Mouse (Mus musculus) liver, embryonic 14.5 days (tissue): ENCODE measurements around the gene Dixdc1. TPM values are rescaled to one million over a fixed set of nuclear protein-coding genes. Genes with fewer than 3 reads are reported as not detected.

ENCODE experiments used
- ATAC-seq: fragments of 200-750 bp; cut with Nextera tagmentation; 2 replicates; pipeline ENCODE4 v1.8.0; 2017; ENCODE audit warnings: moderate number of reproducible peaks, mild to moderate bottlenecking, moderate library complexity; ENCODE audit not compliant: insufficient read depth
- DNase-seq, 3 experiments: peaks; one replicate each; pipeline ENCODE4 v3.0.0-alpha.2; 2012 to 2013; ENCODE audit warnings: low read depth in 3 of 3, low spot score in 3 of 3
- H3K27ac ChIP-seq: fragments of 300-500 bp; sonication (generic); 2 replicates; pipeline ENCODE4 v1.5.1; 2014; ENCODE audit warnings: moderate library complexity, mild to moderate bottlenecking, control low read depth, inconsistent platforms
- H3K27me3 ChIP-seq: fragments of 300-500 bp; sonication (generic); 2 replicates; pipeline ENCODE4 v1.6.1; 2014; ENCODE audit warnings: mild to moderate bottlenecking, low read length, moderate library complexity; ENCODE audit not compliant: control insufficient read depth, insufficient read depth
- H3K36me3 ChIP-seq: fragments of 300-500 bp; sonication (generic); replicated peaks from 2 replicates; pipeline ENCODE4 v1.6.1; 2014; ENCODE audit warnings: low read depth; ENCODE audit not compliant: control insufficient read depth, insufficient read depth
- H3K4me1 ChIP-seq, 2 experiments: fragments of 200-500 bp in 1 of 2; fragments of 300-500 bp in 1 of 2; sonication (generic) in 1 of 2; replicated peaks; 2 replicates each; pipeline ENCODE4 v1.6.1; 2012 to 2014; ENCODE audit warnings: antibody characterized with exemption in 1 of 2, inconsistent platforms in 1 of 2, low read length in 1 of 2; ENCODE audit not compliant: control insufficient read depth in 2 of 2, insufficient read depth in 2 of 2
- H3K4me2 ChIP-seq: fragments of 300-500 bp; sonication (generic); 2 replicates; pipeline ENCODE4 v1.6.1; 2014; ENCODE audit warnings: low read depth, mild to moderate bottlenecking, control low read depth, moderate library complexity
- H3K4me3 ChIP-seq, 2 experiments: fragments of 200-500 bp in 1 of 2; fragments of 300-500 bp in 1 of 2; sonication (generic) in 1 of 2; 2 replicates each; pipeline ENCODE4 v1.5.1; 2012 to 2014; ENCODE audit warnings: low read depth in 2 of 2, low read length in 2 of 2, mild to moderate bottlenecking in 2 of 2, control low read depth in 1 of 2, inconsistent platforms in 1 of 2, moderate library complexity in 1 of 2; ENCODE audit not compliant: insufficient read depth in 1 of 2
- H3K9ac ChIP-seq: fragments of 300-500 bp; sonication (generic); replicated peaks from 2 replicates; pipeline ENCODE4 v1.6.1; 2014; ENCODE audit warnings: mild to moderate bottlenecking, control low read depth, moderate library complexity
- H3K9me3 ChIP-seq: fragments of 300-500 bp; sonication (generic); 2 replicates; pipeline ENCODE4 v1.6.1; 2016; ENCODE audit warnings: low read length, mixed read lengths; ENCODE audit not compliant: control insufficient read depth
- CTCF ChIP-seq: IDR thresholded peaks from 2 replicates; pipeline ENCODE4 v1.5.1; 2016; ENCODE audit warnings: antibody characterized with exemption, low read depth, control low read depth
- EP300 ChIP-seq: IDR thresholded peaks from 2 replicates; pipeline ENCODE4 v1.6.1; 2016; ENCODE audit warnings: antibody characterized with exemption, low read depth
- WGBS: fragments of 180-500 bp; shearing (Covaris S2); extraction: QIAGEN DNeasy Blood & Tissue Kit; methylation state at CpG from one replicate; pipeline ENCODE4 v1.1.7; 2014; ENCODE audit not compliant: insufficient replicate concordance; 5-methylcytosine and 5-hydroxymethylcytosine counted together
- polyA plus RNA-seq, 2 experiments: library from polyadenylated mRNA; depleted of rRNA in 1 of 2; stranded (reverse) in 1 of 2; unstranded in 1 of 2; fragments of >200 nt; fragmentation: Nextera tagmentation in 1 of 2; extraction: Ambion mirVana in 1 of 2; gene quantifications; 2 replicates each; pipeline versions ENCODE4 v1.2.1 to v1.2.3; 2012 to 2014

Dixdc1 gene
- polyA plus RNA-seq, 2 experiments = 0.56 to 0.84 TPM

- WGBS = 4% methylated on average over 17 of the region's 17 CpGs
- Histone ChIP-seq H3K27me3 (no peaks in the 10 kb centered on the region), H3K4me2 (peak overlapping the region; percentile 92), H3K27ac (peak overlapping the region; percentile 74), H3K4me1 (peaks cover 15% of the 10 kb centered on the region in 2 experiments), H3K36me3 (peaks cover 6% of the 10 kb centered on the region), H3K4me3 (peak overlapping the region; percentile 63 to 88), H3K9me3 (no peaks in the 10 kb centered on the region), H3K9ac (peak overlapping the region; percentile 78)
- DNase-seq = no peak
- TF ChIP-seq EP300 (no peak), CTCF (no peak)
- ATAC-seq = peak; percentile 19
Measured at GRCm38 (mm10) chr9:50767531-50768106, 28.3 kb upstream of the Dixdc1 start.

GRCm38 (mm10) chr9:50763331-50763730 is 24.0 kb upstream of the Dixdc1 start:
- DNase-seq = no peak
- H3K4me2 ChIP-seq = no peak overlapping the region

GRCm38 (mm10) chr9:50761520-50762243 is 22.4 kb upstream of the Dixdc1 start:
- Histone ChIP-seq H3K36me3 (no peaks in the 10 kb centered on the region), H3K27me3 (no peaks in the 10 kb centered on the region; the same call in 1 of the 2 replicates), H3K9ac (no peak overlapping the region), H3K27ac (no peak overlapping the region), H3K4me2 (no peak overlapping the region), H3K4me3 (no peak overlapping the region), H3K9me3 (no peaks in the 10 kb centered on the region), H3K4me1 (no peaks in the 10 kb centered on the region)
- 58% methylated on average over 6 of the region's 6 CpGs for WGBS
- DNase-seq (no peak), ATAC-seq (no peak)
- TF ChIP-seq EP300 = no peak
- TF ChIP-seq CTCF = no peak

More at GRCm38 (mm10) chr9:50763331-50763730, 24.0 kb upstream of the Dixdc1 start:
- ATAC-seq = no peak
- Histone ChIP-seq H3K27ac (no peak overlapping the region), H3K36me3 (no peaks in the 10 kb centered on the region), H3K4me3 (no peak overlapping the region), H3K9me3 (no peaks in the 10 kb centered on the region), H3K9ac (no peak overlapping the region), H3K4me1 (peaks cover 3 to 5% of the 10 kb centered on the region in 2 experiments; a peak in 3 of 4 replicates), H3K27me3 (no peaks in the 10 kb centered on the region; the same call in 1 of the 2 replicates)
- WGBS = 65% methylated on average over 1 of the region's 1 CpGs
- TF ChIP-seq EP300 (no peak), CTCF (peak; percentile 61)

DNA sequence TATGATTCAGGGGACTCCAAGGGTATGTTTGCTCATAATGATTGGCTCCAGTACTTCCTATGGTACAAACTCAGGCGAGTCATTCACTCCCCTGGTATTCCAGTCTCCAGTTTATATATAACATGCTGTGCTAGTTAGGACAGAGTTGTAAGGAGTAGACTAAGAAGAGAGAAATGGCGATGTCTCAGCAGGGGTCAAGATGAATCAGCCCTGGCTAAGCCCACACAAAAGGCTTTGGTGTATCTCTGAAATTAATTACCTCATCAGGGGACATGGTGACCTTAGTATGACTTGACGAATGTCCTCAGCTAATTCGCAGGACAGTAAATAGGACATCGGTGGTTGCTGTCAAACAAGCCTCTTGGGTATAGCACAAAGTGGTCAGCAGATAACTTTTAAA is 17.4 kb upstream of the Dixdc1 start:
- H3K27ac ChIP-seq = no peak overlapping the region
- no peaks in the 10 kb centered on the region; the same call in 1 of the 2 replicates for H3K27me3 ChIP-seq
- no peaks in the 10 kb centered on the region for H3K36me3 ChIP-seq
- H3K4me1 ChIP-seq = no peaks in the 10 kb centered on the region
- no peak overlapping the region for H3K9ac ChIP-seq
- TF ChIP-seq CTCF (no peak), EP300 (no peak)
- H3K4me3 ChIP-seq = no peak overlapping the region
- DNase-seq (no peak), ATAC-seq (no peak)
- 55% methylated on average over 5 of the region's 5 CpGs for WGBS
- H3K9me3 ChIP-seq = no peaks in the 10 kb centered on the region
- no peak overlapping the region for H3K4me2 ChIP-seq

DNA sequence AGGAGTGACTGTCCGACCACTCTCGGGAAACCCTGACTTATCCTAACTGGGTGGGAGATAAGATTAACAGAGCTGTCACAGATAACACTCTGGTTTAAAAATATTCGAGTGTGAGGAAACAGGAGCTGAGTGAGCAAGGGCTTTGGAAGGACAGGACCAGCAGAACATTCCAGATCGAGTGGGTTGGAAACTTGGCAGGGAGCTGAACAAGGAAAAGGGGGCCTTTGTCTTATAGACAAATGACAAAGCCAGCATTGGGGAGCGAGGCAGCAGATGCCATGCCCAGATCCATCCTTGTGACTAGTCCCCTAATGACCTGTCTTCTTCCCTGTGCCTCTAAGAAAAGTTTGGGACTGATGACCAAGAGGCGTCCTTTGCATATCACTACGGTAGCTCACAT is 14.6 kb upstream of the Dixdc1 start:
- ATAC-seq (no peak), DNase-seq (no peak)
- H3K9me3 ChIP-seq = no peaks in the 10 kb centered on the region
- H3K9ac ChIP-seq = no peak overlapping the region
- H3K36me3 ChIP-seq = no peaks in the 10 kb centered on the region
- 37% methylated on average over 7 of the region's 7 CpGs for WGBS
- H3K27ac ChIP-seq = no peak overlapping the region
- TF ChIP-seq CTCF (no peak), EP300 (no peak)
- H3K27me3 ChIP-seq = no peaks in the 10 kb centered on the region
- H3K4me1 ChIP-seq = no peaks in the 10 kb centered on the region
- H3K4me2 ChIP-seq = no peak overlapping the region
- H3K4me3 ChIP-seq = no peak overlapping the region
